Mouse (Mus musculus): Measurements from ENCODE around the gene B3gnt2.

The B3gnt2 gene

GRCm38 (mm10) chr11:22868582-22868981 is 7.8 kb upstream of the B3gnt2 start:
- DNase-seq, result no peak

- DNase-seq, result no peak
These were observed 6.9 kb upstream of the B3gnt2 start for GRCm38 (mm10) chr11:22867691-22868090.

GRCm38 (mm10) chr11:22865635-22866246 is 5.0 kb upstream of the B3gnt2 start:
- DNase-seq, result no peak

- no peak for DNase-seq
These were observed 3.7 kb upstream of the B3gnt2 start for GRCm38 (mm10) chr11:22864305-22865060.

- DNase-seq, result no peak
These were observed 2.8 kb upstream of the B3gnt2 start for GRCm38 (mm10) chr11:22863581-22863980.

- no peak for DNase-seq
These were observed 554 bp upstream of the B3gnt2 start for GRCm38 (mm10) chr11:22861315-22861714.

GRCm38 (mm10) chr11:22859633-22860334 is 977 bp downstream of the B3gnt2 start:
- DNase-seq, result peak; percentile 79 to 88

GRCm38 (mm10) chr11:22859301-22859632 is 1.5 kb downstream of the B3gnt2 start:
- DNase-seq, result peak in 1 of 2 experiments; percentile 38

- no peak for DNase-seq
These were observed 2.1 kb downstream of the B3gnt2 start for GRCm38 (mm10) chr11:22858441-22859300.

GRCm38 (mm10) chr11:22857705-22858440 is 2.9 kb downstream of the B3gnt2 start:
- no peak for DNase-seq

GRCm38 (mm10) chr11:22857106-22857704 is 3.6 kb downstream of the B3gnt2 start:
- no peak for DNase-seq

GRCm38 (mm10) chr11:22856371-22856965 is 4.3 kb downstream of the B3gnt2 start:
- DNase-seq, result no peak

- no peak for DNase-seq
These were observed 6.2 kb downstream of the B3gnt2 start for GRCm38 (mm10) chr11:22854571-22854970.

- no peak for DNase-seq
These were observed 7.1 kb downstream of the B3gnt2 start for GRCm38 (mm10) chr11:22853477-22854157.

GRCm38 (mm10) chr11:22852510-22852909 is 8.3 kb downstream of the B3gnt2 start:
- DNase-seq, result no peak

- DNase-seq, result no peak
These were observed 9.3 kb downstream of the B3gnt2 start for GRCm38 (mm10) chr11:22851416-22851815.

- no peak for DNase-seq
These were observed 10.7 kb downstream of the B3gnt2 start for GRCm38 (mm10) chr11:22850077-22850476.

GRCm38 (mm10) chr11:22848649-22849195 is 12.0 kb downstream of the B3gnt2 start:
- no peak for DNase-seq

- no peak for DNase-seq
These were observed 12.8 kb downstream of the B3gnt2 start for GRCm38 (mm10) chr11:22847732-22848648.
